Mouse (Mus musculus): ENCODE data around the gene Stab2. TPM values are rescaled to one million over a fixed set of nuclear protein-coding genes. Genes with fewer than 3 reads are reported as not detected.

Stab2 gene
- polyA plus RNA-seq, 1 experiment from 2014 or later = 0.32 TPM

DNA sequence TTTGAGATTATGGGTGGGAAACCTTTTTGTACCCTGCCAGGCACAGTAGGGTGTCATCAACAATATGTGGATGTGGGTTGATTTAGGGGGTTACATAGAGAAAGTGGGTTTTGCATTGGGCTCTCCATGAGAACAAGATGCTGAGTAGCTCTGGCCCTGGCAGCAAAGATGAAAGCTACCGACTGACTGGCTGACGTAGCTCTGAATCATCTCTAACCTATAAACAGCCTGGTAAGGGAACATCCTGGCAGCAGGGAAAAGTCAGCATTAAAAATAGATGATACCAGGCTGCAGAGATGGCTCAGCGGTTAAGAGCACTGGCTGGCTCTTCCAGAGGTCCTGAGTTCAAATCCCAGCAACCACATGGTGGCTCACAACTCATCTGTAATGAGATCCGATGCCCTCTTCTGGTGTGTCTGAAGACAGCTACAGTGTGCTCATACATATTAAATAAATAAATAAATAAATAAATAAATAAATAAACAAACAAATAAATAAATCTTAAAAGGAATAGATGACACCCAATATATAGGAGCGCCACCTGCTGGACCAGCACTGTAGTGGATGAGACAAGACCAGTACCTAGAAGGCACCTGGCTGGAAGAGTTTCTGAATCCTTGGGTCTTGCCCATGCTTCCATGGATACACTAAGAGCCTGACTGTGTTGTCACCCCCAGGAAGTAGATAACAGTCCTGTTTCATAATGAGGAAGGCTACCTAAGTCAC lies 31.7 kb downstream of the Stab2 start:
- WGBS = 85% methylated on average over 5 of the region's 5 CpGs
- Histone ChIP-seq H3K36me3 (no peaks in the 10 kb centered on the region), H3K9me3 (no peaks in the 10 kb centered on the region), H3K27ac (no peak overlapping the region), H3K4me2 (replicated peaks) (no peak overlapping the region), H3K4me3 (no peak overlapping the region), H3K9ac (no peak overlapping the region), H3K27me3 (0 out of 2 replicates have a peak, but pooled peaks cover 3% of the 10 kb centered on the region), H3K4me1 (peaks cover 4% of the 10 kb centered on the region; the same call in 1 of the 2 replicates)
- no peak for ATAC-seq (ENCODE audit: low FRiP score, low read depth)

DNA sequence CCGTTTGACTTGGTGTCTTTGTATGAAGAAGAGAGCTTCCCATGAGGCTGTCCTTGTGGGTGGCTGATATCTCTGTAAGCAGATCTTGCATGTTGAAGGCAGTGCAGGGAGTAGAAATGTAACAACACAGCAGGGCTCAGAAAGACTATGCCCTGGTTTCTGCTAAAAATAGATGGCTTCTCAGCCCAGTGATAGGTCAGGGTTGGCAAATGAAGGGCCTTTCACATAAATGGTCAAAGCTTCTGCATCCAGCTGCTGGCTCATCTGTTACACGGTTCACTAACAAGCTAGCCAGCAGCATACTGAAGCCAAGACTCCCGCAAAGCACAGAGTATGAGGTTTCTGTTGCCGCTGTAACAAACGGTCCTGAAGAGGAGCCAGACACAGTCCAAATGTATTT lies 34.5 kb downstream of the Stab2 start:
- H3K9ac ChIP-seq = no peak overlapping the region
- H3K4me1 ChIP-seq = peaks cover 4% of the 10 kb centered on the region; the same call in 1 of the 2 replicates
- no peak overlapping the region for H3K4me2 ChIP-seq (replicated peaks)
- H3K27ac ChIP-seq = no peak overlapping the region
- ATAC-seq (ENCODE audit: low FRiP score, low read depth) = no peak
- H3K36me3 ChIP-seq = no peaks in the 10 kb centered on the region
- H3K9me3 ChIP-seq = no peaks in the 10 kb centered on the region
- no peak overlapping the region for H3K4me3 ChIP-seq
- 0 out of 2 replicates have a peak, but pooled peaks cover 3% of the 10 kb centered on the region for H3K27me3 ChIP-seq
- WGBS = 85% methylated on average over 5 of the region's 5 CpGs

DNA sequence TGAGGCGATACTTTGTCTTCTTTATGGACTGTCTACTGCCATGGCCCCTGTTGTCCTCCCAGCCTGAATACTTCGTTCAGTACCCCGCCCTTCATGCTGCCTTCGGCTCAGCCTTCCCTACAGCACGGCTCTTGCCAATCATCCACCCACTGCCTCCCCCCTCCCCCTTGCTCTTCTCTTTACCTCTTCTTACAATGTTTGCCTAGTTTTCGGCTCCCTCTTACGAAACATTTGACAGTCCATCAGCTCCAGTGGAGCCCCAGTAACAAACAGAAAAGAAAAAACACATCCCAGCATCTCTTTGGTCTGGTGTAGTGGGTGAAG lies 35.4 kb downstream of the Stab2 start:
- no peak overlapping the region for H3K27ac ChIP-seq
- no peaks in the 10 kb centered on the region for H3K9me3 ChIP-seq
- peak overlapping the region; percentile 51 for H3K4me2 ChIP-seq (replicated peaks)
- 0 out of 2 replicates have a peak, but pooled peaks cover 3% of the 10 kb centered on the region for H3K27me3 ChIP-seq
- no peak overlapping the region for H3K4me3 ChIP-seq
- no peak overlapping the region for H3K9ac ChIP-seq
- H3K36me3 ChIP-seq = no peaks in the 10 kb centered on the region
- no peak for ATAC-seq (ENCODE audit: low FRiP score, low read depth)
- 52% methylated on average over 7 of the region's 7 CpGs for WGBS
- peaks cover 4% of the 10 kb centered on the region; the same call in 1 of the 2 replicates for H3K4me1 ChIP-seq

DNA sequence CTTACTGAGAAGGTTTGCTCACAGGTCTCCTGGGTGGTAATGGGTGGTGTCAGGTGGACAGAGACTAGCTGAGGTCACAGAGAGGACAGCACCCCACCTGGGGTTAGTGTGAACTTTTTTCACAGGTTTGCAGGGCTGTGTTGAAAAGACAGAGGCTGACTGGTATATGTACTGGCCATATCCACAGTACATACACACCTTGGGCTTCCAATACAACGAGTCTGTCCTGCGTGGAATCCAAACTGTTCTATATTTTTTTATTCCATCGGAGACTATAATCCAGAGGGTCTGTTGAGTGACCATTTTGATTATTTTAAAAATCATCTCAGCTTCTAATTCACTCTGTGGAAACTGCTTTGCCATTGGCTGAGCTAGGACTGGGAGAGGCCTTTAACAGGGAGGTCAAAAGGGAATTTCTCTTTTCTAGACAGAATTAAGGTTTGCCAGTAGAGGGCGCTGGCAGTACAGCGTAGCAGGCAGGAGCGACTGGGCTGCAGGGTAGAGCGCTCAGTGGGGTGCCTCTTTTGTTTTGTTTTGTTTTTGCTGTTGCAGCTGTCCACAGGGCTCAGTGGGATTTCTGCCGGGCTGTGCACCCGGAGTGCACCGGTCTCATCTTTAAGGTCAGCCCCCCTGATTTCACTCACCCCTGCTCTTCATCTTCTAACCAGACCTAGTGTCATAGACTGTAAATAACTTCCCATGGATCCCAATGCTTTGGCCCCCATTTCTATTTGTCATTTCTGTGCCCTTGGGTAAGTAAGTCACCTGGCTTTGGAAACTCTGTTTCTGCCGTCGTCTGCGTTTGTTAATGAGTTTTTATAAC lies 35.9 kb downstream of the Stab2 start:
- 24% methylated on average over 13 of the region's 13 CpGs for WGBS
- no peak overlapping the region for H3K9ac ChIP-seq
- peak overlapping the region; percentile 18 for H3K4me3 ChIP-seq

GRCm38 (mm10) chr10:86969346-86969745 lies 38.5 kb downstream of the Stab2 start:
- Histone ChIP-seq H3K9ac (no peak overlapping the region), H3K36me3 (no peaks in the 10 kb centered on the region), H3K4me3 (no peak overlapping the region), H3K9me3 (no peaks in the 10 kb centered on the region), H3K27me3 (0 out of 2 replicates have a peak, but pooled peaks cover 3% of the 10 kb centered on the region), H3K27ac (no peak overlapping the region), H3K4me2 (replicated peaks) (no peak overlapping the region), H3K4me1 (peaks cover 4% of the 10 kb centered on the region; the same call in 1 of the 2 replicates)
- ATAC-seq (ENCODE audit: low FRiP score, low read depth) = no peak
- 79% methylated on average over 6 of the region's 6 CpGs for WGBS

More for the DNA sequence above, 35.9 kb downstream of the Stab2 start:
- H3K4me1 ChIP-seq = peaks cover 4% of the 10 kb centered on the region; the same call in 1 of the 2 replicates
- no peaks in the 10 kb centered on the region for H3K36me3 ChIP-seq
- no peaks in the 10 kb centered on the region for H3K9me3 ChIP-seq
- H3K4me2 ChIP-seq (replicated peaks) = peak overlapping the region; percentile 51
- no peak overlapping the region for H3K27ac ChIP-seq
- peak; percentile 54; the same call in 1 of the 2 replicates for ATAC-seq (ENCODE audit: low FRiP score, low read depth)
- 0 out of 2 replicates have a peak, but pooled peaks cover 3% of the 10 kb centered on the region for H3K27me3 ChIP-seq

DNA sequence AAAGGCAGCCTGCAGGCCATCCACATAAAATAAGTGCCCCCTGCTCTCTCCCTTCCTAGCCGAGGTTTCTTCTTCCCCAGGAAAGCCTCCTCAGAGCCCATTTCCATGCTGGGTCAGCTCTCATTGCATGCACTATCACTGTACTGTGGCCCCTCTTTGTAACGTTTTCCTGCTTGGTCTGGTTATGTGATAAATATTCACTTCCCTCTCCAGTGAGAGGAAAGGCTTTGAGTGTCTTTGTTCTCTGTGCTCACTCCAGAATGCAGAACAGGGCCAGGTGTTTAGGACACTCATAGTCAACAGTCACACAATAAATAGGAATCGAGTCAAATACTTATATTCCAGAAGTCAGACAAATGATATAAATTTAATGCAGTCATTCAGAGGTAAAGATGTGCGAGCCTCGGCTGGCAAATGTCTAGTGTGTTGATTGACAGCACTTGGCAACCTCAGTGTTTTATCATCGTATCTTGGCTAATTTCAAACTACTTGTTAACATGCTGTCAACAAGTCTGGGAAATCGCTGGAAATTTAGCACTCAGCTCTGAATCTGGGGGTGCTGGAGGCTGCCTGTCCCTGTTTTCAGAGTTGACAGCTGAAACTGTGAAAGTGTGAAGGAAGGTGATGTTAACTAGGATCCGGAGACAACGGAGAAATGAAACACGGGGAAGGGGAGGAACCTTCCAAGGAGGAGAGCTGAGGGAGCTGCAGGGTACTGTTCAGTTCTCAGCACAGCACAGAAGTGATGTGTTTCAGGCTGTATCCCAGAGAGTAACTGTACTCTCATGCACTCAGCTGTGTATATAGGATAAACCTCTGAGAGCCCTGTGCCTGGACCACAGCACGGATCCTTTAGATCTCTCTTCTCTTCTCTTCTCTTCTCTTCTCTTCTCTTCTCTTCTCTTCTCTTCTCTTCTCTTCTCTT lies 46.0 kb downstream of the Stab2 start:
- Histone ChIP-seq H3K4me1 (no peaks in the 10 kb centered on the region), H3K36me3 (no peaks in the 10 kb centered on the region), H3K27me3 (no peaks in the 10 kb centered on the region), H3K27ac (no peak overlapping the region), H3K9me3 (no peaks in the 10 kb centered on the region), H3K9ac (no peak overlapping the region), H3K4me3 (no peak overlapping the region), H3K4me2 (replicated peaks) (no peak overlapping the region)
- ATAC-seq (ENCODE audit: low FRiP score, low read depth) = no peak
- 59% methylated on average over 11 of the region's 11 CpGs for WGBS

DNA sequence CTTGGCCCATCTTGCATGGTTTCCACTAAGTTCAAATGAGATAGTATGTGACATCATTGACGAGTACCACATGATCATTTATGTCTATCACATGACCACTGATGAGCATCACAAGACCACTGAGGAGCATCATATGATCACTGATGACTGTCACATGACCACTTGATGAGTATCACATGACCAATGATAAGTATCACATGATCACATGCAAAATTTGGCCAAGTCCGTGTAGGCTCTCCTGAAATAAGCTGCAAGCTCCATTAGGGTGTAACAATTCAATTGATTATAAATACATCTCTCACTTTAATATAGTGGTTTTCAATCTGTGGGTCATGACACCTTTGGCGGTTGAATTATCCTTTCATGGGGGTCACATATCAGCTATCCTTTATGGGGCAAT lies 52.5 kb downstream of the Stab2 start:
- ATAC-seq (ENCODE audit: low FRiP score, low read depth) = no peak

GRCm38 (mm10) chr10:86952696-86953095 lies 55.1 kb downstream of the Stab2 start:
- H3K4me2 ChIP-seq (replicated peaks) = no peak overlapping the region
- no peaks in the 10 kb centered on the region for H3K9me3 ChIP-seq
- WGBS = 70% methylated on average over 1 of the region's 1 CpGs
- no peak for ATAC-seq (ENCODE audit: low FRiP score, low read depth)
- H3K27ac ChIP-seq = no peak overlapping the region
- no peaks in the 10 kb centered on the region for H3K36me3 ChIP-seq
- H3K27me3 ChIP-seq = no peaks in the 10 kb centered on the region
- no peak overlapping the region for H3K4me3 ChIP-seq
- no peak overlapping the region for H3K9ac ChIP-seq
- H3K4me1 ChIP-seq = no peaks in the 10 kb centered on the region

More for the DNA sequence above, 52.5 kb downstream of the Stab2 start:
- no peaks in the 10 kb centered on the region for H3K4me1 ChIP-seq
- H3K36me3 ChIP-seq = no peaks in the 10 kb centered on the region
- H3K4me3 ChIP-seq = no peak overlapping the region
- no peak overlapping the region for H3K4me2 ChIP-seq (replicated peaks)
- H3K9ac ChIP-seq = no peak overlapping the region
- H3K9me3 ChIP-seq = no peaks in the 10 kb centered on the region
- no peaks in the 10 kb centered on the region for H3K27me3 ChIP-seq
- H3K27ac ChIP-seq = no peak overlapping the region
- 88% methylated on average over 3 of the region's 3 CpGs for WGBS

- no peak overlapping the region for H3K4me2 ChIP-seq (replicated peaks)
- no peak overlapping the region for H3K9ac ChIP-seq
- no peak overlapping the region for H3K4me3 ChIP-seq
- no peak for ATAC-seq (ENCODE audit: low FRiP score, low read depth)
- no peak overlapping the region for H3K27ac ChIP-seq
- WGBS = 91% methylated on average over 4 of the region's 4 CpGs
- H3K36me3 ChIP-seq = no peaks in the 10 kb centered on the region
- H3K4me1 ChIP-seq = no peaks in the 10 kb centered on the region
- no peaks in the 10 kb centered on the region for H3K27me3 ChIP-seq
- no peaks in the 10 kb centered on the region for H3K9me3 ChIP-seq
Observed at GRCm38 (mm10) chr10:86950806-86951205, 57.0 kb downstream of the Stab2 start.

- H3K4me1 ChIP-seq = no peaks in the 10 kb centered on the region
- H3K9me3 ChIP-seq = no peaks in the 10 kb centered on the region
- WGBS = 83% methylated on average over 4 of the region's 4 CpGs
- ATAC-seq (ENCODE audit: low FRiP score, low read depth) = no peak
- no peak overlapping the region for H3K4me2 ChIP-seq (replicated peaks)
- H3K27me3 ChIP-seq = no peaks in the 10 kb centered on the region
- no peak overlapping the region for H3K4me3 ChIP-seq
- no peak overlapping the region for H3K9ac ChIP-seq
- H3K27ac ChIP-seq = no peak overlapping the region
- H3K36me3 ChIP-seq = no peaks in the 10 kb centered on the region
Observed at GRCm38 (mm10) chr10:86949886-86950285, 57.9 kb downstream of the Stab2 start.

GRCm38 (mm10) chr10:86947541-86947940 lies 60.3 kb downstream of the Stab2 start:
- Histone ChIP-seq H3K9ac (no peak overlapping the region), H3K4me1 (no peaks in the 10 kb centered on the region), H3K27ac (no peak overlapping the region), H3K36me3 (no peaks in the 10 kb centered on the region), H3K4me3 (no peak overlapping the region), H3K4me2 (replicated peaks) (0 out of 2 replicates have a peak overlapping the region, but pooled peaks have one; percentile 17), H3K27me3 (no peaks in the 10 kb centered on the region), H3K9me3 (no peaks in the 10 kb centered on the region)
- ATAC-seq (ENCODE audit: low FRiP score, low read depth) = peak; percentile 32; the same call in 1 of the 2 replicates
- 61% methylated on average over 2 of the region's 2 CpGs for WGBS

Measured in limb, embryonic 13.5 days (tissue).